Mouse (Mus musculus) layer of hippocampus, adult 8-10 months (tissue): Measurements from ENCODE around the gene Ap5s1. TPM values are rescaled to one million over a fixed set of nuclear protein-coding genes. Genes with fewer than 3 reads are reported as not detected.
A peak's percentile ranks its signal among the peaks of the same experiment; 100 is the strongest.

Experiments used
- DNase-seq, 2 experiments: peaks; one replicate each; pipeline ENCODE4 v3.0.0; 2022; ENCODE audit warnings: low spot score in 2 of 2
- total RNA-seq, 4 experiments: library from RNA; stranded (reverse); gene quantifications; 2 replicates each; pipeline ENCODE4 v1.2.4; 2022

The Ap5s1 gene
- 10 to 100 TPM; 20.9 to 24.2 (median 22.8) TPM for total RNA-seq

GRCm38 (mm10) chr2:131206778-131207177 is at the start of gene Ap5s1:
Ap5s1 (plus strand) TSS chr2:131207078.
- no peak for DNase-seq

DNA sequence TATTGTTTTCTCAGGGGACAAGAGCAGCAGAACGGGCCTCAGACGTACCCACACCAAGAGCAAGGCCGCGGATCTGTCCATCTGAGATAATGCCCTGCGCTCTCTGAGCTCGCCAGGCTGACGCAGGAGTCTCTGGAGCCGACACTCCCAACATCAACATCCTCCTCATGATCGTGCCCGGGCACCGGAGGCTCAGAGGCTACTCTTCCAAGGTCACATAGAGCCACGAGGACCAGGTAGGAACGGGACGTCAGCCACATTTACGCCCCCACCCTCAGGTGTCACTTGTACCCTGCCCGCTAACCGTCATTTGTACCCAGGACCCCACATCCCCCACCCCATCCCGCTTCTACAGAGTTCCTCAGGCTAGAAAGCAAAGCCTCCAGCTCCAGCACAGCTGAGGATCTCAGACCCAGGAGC is 47.4 kb upstream of the Ap5s1 start:
- DNase-seq: no peak

DNA sequence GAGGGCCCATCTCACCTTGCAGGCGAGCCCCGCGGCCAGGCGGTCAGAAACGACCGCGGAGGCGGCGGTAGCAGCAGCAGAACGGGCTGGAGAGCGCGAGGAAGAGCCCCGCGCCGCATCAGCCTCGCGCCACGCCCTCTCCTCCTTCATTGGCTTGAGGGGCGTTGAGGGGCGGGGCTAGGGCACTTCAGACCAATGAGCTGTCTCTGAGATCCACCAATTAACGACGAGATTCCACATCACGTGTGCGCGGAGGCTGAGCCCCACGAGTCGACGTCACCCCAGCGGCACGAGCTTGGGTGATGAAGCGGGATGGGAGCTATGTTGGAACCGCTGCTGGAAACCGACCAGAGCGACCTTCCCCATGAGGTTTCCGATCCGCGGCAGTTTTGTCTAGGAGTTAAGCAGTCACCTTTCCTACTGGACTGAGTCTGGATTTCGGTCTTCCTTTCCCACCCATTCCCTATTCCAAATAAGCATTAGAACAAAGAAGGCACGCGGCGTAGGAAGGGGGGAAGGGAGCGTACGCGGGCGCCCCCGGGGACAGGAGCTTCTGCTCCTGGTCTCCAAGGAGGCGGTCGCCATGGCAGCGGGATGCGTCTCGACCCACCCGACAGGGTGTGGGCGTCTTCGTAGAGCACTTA is 46.8 kb upstream of the Ap5s1 start, which contains the start of gene 1700037H04Rik:
Gene 1700037H04Rik, minus strand, starts transcription at position 144 of the 644 bp plus-strand sequence.
- peak; percentile 94 to 96 for DNase-seq

DNA sequence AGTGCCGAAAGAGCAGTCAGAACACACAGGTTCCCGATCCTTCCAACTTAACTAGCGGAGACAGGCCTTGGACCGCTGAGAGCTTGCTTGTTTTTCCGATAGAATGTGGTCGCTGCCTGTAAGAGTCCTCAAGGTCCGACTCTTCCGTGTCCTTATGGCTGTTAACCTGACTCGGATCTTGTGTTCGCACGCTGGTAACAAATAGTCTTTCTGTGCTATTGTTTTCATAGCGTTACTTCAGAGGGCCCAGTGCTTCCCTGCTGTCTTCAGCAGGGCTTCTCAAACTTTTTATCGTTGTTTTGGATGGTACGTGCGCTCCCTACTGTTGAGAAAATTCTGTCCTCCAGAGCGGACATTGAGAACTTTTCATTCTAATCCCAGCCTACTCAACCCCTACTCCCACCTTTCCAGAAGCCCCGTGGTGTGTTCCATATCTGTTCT is 46.2 kb upstream of the Ap5s1 start:
- DNase-seq: no peak

DNA sequence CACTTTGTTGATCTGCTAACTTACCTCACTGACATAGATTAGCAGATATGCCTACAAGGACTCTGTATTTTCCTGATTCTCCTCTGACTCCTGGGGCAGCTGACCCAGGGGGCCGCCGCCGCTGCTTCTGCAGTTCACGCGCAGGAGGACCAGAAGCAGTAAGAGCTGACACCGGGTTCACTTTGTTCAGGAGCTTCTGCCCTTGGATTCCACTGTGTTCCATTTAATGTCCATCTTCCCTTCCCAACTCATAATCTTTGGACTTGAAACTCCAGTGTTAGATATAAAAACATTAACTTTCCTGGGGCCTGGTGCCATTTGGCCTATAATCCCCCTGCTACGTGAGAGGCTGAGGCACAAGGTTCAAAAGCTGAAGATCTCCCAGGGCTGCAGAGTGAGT is 43.0 kb upstream of the Ap5s1 start:
- no peak for DNase-seq

- DNase-seq: no peak
Measured at GRCm38 (mm10) chr2:131166172-131166571, 40.7 kb upstream of the Ap5s1 start.

- no peak for DNase-seq
Measured at GRCm38 (mm10) chr2:131167984-131168383, 38.9 kb upstream of the Ap5s1 start.

DNA sequence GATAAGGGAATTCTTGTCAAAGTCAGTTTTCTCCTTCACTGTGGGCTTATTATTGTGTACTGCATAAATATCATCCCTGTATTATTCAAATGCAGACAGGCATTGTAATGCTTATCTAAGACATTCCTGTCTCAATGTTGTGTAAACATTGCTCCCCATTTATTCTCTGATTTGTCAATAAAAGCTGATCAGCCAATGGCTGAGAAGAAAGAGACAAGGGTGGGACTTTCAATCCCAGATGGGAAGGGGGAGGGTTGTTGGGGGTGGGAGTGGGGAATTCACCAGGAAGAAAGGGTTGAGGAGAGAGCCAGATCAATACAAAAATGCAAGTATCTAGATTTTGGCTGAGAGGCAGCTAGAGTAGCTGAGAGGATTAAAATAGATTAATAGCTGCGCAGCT is 38.0 kb upstream of the Ap5s1 start:
- DNase-seq: no peak

GRCm38 (mm10) chr2:131170936-131171335 is 35.9 kb upstream of the Ap5s1 start:
- no peak for DNase-seq

- DNase-seq: peak; percentile 71 to 73
Measured at GRCm38 (mm10) chr2:131171401-131172104, 35.3 kb upstream of the Ap5s1 start.

DNA sequence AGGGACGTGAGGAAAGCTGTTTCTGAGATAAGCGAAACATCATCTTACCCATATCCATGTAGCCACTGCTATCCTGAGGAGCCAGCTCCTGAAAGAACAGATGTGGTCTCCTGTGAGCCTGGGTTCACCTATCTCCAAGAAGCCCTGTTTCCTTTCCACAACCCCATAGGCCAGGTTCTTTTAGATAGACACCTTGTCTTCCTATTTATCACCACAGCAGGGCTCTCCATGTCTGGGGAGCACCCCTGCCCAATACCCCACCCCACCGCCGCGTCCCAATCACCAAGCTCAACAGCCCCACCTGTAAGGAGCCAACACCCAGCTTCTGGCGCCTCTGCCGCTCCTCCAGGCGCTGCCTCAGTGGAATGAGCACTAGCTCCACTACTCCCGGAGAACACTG is 34.6 kb upstream of the Ap5s1 start:
- DNase-seq: no peak

DNA sequence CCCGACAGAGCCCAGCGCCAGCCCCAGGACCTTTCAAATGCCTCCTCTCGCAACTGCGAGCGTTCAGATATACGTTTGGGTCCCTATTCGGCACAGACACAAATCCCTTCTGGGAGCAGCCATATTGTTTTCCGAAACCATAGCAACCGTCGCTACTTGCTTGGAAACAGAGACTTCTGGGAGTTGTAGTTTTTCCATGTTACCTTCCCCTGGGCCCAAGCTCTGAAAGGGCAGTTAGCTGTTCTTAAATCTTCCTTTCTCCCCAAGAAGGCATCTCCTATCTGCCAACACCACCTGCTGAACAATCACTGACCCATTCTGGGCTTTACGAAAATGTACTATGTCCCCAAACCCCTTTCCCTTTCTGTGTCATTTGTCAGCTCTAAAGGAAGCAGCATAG is 32.2 kb upstream of the Ap5s1 start:
- DNase-seq: peak; percentile 69 to 72

- DNase-seq: no peak
Measured at GRCm38 (mm10) chr2:131175286-131175944, 31.5 kb upstream of the Ap5s1 start.

DNA sequence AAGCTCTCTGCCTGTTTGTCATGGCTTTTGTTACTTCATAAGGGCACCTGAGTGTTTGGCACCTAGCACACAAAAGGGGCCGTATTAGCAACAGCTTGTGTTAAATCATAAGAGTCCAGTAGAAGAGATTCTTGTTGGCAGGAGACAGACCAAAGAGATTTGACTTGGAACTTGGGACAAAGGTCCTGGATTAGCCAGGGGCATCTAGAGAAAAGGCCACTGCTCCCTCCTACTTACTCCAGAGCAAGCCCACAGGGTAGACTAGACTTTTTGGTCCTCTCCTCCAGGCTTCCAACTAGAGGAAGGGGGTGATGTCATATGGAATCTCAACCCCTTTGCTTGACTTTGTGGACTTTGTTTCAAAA is 31.0 kb upstream of the Ap5s1 start:
- no peak for DNase-seq

DNA sequence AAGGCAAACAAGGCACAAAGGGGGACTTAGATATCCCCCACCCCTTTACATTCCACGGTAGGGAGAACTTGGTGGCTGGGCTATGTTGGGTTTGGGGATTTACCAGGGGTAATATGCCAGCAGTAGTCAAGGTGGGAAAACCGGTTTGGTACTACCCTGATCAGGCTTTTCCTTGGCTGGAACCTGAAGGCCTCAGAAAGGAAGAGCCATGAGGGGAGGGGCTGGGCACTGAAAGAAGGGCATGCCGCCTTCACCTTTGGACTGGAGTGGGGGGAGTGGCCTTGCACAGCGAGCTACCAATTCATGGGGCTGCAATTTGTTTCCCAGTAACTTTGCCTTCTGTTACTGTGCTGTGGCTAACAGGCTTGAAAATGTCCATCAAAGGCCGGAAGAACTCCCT is 30.4 kb upstream of the Ap5s1 start:
- no peak for DNase-seq

DNA sequence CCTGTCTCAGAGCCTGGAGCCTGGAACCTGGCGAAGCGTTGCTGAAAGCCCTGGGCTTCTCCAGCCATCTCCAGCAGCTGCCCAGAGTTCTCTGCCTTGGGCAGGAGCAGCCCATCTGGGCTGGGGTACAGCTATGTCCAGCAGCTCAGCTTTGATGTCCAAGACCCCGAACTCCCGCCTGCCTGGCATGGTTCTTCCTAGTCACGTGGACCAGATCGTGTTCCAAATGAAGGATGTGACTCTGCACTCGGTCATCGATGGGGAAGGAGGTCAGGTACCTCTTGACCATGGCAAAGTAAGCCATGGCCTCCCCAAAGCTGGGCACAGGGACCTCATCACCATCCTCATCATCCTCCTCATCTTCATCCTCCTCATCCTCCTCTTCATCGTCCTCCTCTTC is 28.9 kb upstream of the Ap5s1 start:
- DNase-seq: no peak

DNA sequence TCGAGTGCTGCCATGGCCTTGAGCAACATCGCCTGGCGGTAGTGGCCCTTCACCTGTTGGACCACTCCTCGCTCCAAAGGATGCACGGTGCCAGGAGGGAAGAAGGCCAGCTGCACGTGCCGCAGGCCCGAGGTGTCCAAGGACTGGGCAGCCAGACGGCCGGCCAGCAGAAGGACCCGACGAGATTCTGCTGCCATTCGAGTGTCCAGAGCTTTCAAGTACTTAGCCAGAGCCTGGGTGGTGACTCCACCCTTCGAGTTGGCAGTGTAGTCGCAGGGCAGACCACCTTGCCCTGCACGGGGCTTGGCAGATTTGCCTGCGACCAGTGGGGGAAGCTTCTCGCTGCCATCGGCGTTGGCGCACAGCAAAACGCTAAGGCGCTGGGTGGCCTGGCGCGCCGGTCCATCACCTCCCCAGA is 28.0 kb upstream of the Ap5s1 start:
- DNase-seq: no peak

GRCm38 (mm10) chr2:131179246-131179886 is 27.5 kb upstream of the Ap5s1 start:
- DNase-seq: peak in 1 of 2 experiments; percentile 48

- peak in 1 of 2 experiments; percentile 79 for DNase-seq
Measured at GRCm38 (mm10) chr2:131179990-131180587, 26.8 kb upstream of the Ap5s1 start, which contains the start of gene Cenpb. Cenpb (minus strand) TSS chr2:131180067.

DNA sequence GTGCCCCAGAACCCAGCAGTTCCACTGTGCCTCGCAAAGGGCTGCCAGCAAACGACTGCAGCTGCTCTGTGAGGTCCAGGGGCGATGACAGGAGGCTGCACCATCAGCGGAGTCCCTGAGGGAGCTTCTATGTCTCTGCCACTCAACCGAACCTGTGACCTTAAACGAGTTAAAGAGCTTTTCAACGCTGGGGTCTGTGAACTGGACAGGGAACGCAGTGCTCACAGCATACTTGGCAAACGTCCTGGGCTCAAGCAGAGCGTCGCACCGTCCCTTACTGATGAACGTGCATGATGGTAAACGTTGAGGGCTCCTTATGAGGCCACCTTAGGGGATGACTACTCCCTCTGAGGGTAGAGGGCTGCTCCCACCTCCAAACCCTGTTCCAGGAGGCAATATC is 20.5 kb upstream of the Ap5s1 start:
- DNase-seq: no peak
